Mouse (Mus musculus): ENCODE data around the gene Gm20605.

GRCm38 (mm10) chr5:137672361-137672760 is 43.4 kb downstream of the Gm20605 start:
- TF ChIP-seq CTCF (conservative IDR thresholded peaks at IDR 0.05; ENCODE audit: insufficient read depth, insufficient read length, low read depth, low read length), result no peak
- no peak for TF ChIP-seq POLR2A (IDR thresholded peaks at IDR 0.05; ENCODE audit: low read depth, low read length)
